Mouse (Mus musculus): ENCODE measurements around the gene A630095N17Rik.

GRCm38 (mm10) chr1:75230335-75230994 lies 1.4 kb downstream of the A630095N17Rik start:
- TF ChIP-seq CTCF (conservative IDR thresholded peaks at IDR 0.05; ENCODE audit: low read length) (no peak), NANOG (IDR thresholded peaks at IDR 0.05; ENCODE audit: borderline replicate concordance, low read length) (no peak)
